Mouse (Mus musculus) heart, embryonic 10.5 days (tissue): ENCODE data around the gene Krr1. TPM values are rescaled to one million over a fixed set of nuclear protein-coding genes. Genes with fewer than 3 reads are reported as not detected.

ENCODE experiments used
- DNase-seq: peaks from one replicate; pipeline ENCODE4 v3.0.0-alpha.2; 2017; ENCODE audit warnings: low spot score
- H3K27ac ChIP-seq: fragments of 300-500 bp; sonication (generic); 2 replicates; pipeline ENCODE4 v1.5.1; 2016; ENCODE audit warnings: mild to moderate bottlenecking
- H3K27me3 ChIP-seq: fragments of 300-500 bp; sonication (generic); 2 replicates; pipeline ENCODE4 v1.6.1; 2016; ENCODE audit warnings: mild to moderate bottlenecking; ENCODE audit not compliant: poor library complexity, insufficient read depth, severe bottlenecking
- H3K36me3 ChIP-seq: fragments of 300-500 bp; sonication (generic); 2 replicates; pipeline ENCODE4 v1.6.1; 2016; ENCODE audit warnings: mild to moderate bottlenecking, moderate library complexity
- H3K4me1 ChIP-seq: fragments of 300-500 bp; sonication (generic); 2 replicates; pipeline ENCODE4 v1.6.1; 2016; ENCODE audit warnings: mild to moderate bottlenecking
- H3K4me3 ChIP-seq: fragments of 300-500 bp; sonication (generic); 2 replicates; pipeline ENCODE4 v1.5.1; 2016; ENCODE audit warnings: mild to moderate bottlenecking, moderate library complexity
- H3K9me3 ChIP-seq: fragments of 300-500 bp; sonication (generic); 2 replicates; pipeline ENCODE4 v1.6.1; 2016; ENCODE audit warnings: mild to moderate bottlenecking, moderate library complexity
- WGBS: fragments of 180-500 bp; shearing (Covaris S2); methylation state at CpG from one replicate; pipeline ENCODE4 v1.1.7; 2016; 5-methylcytosine and 5-hydroxymethylcytosine counted together
- polyA plus RNA-seq: library from polyadenylated mRNA; unstranded; fragments of >200 nt; fragmentation: Nextera tagmentation; extraction: Ambion mirVana; gene quantifications from 2 replicates; pipeline ENCODE4 v1.2.1, GENCODE M21; 2016

Gene Krr1
- polyA plus RNA-seq, 1 experiment from 2014 or later = 41.0 TPM

DNA sequence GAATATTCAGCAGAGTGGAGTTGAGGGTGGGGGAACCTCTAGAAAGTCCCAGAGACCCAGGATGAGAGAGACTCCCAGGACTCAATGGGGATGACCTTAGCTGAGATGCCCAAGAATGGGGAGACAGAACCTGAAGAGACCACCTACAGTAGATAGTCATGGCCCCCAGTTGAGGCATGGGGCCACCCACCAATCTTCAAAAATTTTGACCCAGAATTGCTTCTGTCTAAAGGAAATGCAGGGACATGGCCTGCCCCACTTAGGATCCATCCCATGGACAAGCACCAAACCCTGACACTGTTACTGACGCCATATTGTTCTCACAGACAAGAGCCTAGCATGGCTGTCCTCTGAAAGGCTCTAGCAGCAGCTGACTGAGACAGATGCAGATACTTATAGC, 24.4 kb upstream of the Krr1 start:
- no peak for DNase-seq
- H3K27ac ChIP-seq = no peak overlapping the region
- WGBS = 93% methylated on average over 1 of the region's 1 CpGs
- H3K4me1 ChIP-seq = no peaks in the 10 kb centered on the region
- no peak overlapping the region for H3K4me3 ChIP-seq
- H3K27me3 ChIP-seq = no peaks in the 10 kb centered on the region
- H3K36me3 ChIP-seq = no peaks in the 10 kb centered on the region
- H3K9me3 ChIP-seq = no peaks in the 10 kb centered on the region

DNA sequence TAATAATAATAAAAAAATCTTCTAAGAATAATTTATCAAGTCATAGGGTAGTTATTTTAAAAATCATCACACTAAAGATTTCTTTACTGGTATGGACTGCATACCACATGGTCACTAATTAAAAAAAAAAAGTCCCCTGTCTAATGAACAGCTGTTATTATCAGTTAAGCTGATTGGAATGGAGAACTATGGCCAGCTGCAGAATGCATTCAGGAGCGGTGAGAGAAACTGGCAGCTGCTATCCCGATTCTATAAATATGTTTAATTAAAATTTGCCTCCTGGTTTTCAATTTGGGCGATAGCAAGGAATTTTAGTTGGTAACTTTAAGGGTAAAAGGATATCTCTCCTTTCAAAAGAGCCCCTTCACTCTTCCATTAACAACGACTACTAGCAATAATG, 23.5 kb upstream of the Krr1 start:
- Histone ChIP-seq H3K9me3 (no peaks in the 10 kb centered on the region), H3K27ac (no peak overlapping the region), H3K4me3 (no peak overlapping the region), H3K27me3 (no peaks in the 10 kb centered on the region), H3K36me3 (no peaks in the 10 kb centered on the region), H3K4me1 (no peaks in the 10 kb centered on the region)
- DNase-seq = no peak
- 70% methylated on average over 4 of the region's 4 CpGs for WGBS

DNA sequence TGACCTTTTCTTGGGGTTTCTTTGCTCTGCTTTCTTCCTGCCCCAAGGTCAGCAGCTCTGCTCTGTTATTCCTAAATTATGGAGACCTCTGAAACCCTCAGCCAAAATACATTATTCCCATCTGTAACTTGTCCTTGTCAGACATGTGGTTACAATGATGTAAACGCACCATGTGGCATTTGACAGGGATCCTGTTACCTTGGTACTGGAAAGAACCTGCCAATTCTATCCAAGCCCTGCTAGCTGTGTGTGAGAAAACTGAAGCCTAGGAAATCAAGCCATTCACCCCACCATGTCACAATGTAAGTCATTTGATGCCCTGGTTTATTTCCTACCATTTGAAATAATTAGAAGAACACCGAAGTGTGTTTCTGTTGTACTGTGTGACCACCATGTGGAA, 16.6 kb upstream of the Krr1 start:
- Histone ChIP-seq H3K4me1 (peaks cover 6% of the 10 kb centered on the region), H3K36me3 (no peaks in the 10 kb centered on the region), H3K27ac (no peak overlapping the region), H3K27me3 (no peaks in the 10 kb centered on the region), H3K4me3 (no peak overlapping the region), H3K9me3 (no peaks in the 10 kb centered on the region)
- DNase-seq = peak; percentile 24
- 84% methylated on average over 2 of the region's 2 CpGs for WGBS

DNA sequence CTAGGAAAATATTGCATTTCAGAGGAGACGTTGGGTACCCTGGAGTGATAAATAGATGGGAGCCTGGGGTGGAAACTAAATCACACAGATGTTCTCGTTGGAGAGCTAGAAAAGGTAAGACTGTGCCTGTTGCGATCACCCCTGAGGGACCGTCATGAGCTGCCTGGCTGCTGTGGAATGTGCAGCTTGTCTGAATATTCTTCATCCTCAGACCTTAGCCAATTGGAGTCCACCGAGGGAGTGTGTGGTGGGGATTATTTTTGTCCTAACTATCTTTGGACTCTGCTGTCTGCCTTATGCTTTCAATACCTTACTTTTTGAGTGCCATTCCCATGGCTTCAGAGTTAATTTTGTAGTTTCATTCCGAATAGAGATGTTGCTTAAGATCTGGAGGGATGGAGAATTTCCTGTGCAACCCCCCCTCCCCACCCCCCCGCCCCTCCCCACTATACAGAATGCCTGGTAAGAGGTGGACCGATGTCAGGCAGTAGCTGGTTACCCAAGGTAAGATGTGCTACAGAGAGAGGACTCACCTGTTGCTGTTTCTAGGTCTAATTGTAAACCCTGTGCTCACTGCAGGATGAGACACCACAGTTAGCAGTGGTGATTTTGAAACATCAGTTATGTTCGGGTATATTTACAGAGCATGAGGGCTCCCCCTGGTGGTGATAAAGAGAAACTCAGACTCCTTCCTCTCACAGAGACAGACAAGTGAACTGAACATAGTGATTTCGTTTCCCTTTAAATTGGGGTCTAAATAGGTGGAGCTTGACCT, 15.0 kb upstream of the Krr1 start:
- H3K36me3 ChIP-seq = no peaks in the 10 kb centered on the region
- DNase-seq = no peak
- H3K4me3 ChIP-seq = no peak overlapping the region
- peaks cover 6% of the 10 kb centered on the region for H3K4me1 ChIP-seq
- 51% methylated on average over 10 of the region's 10 CpGs for WGBS
- H3K9me3 ChIP-seq = no peaks in the 10 kb centered on the region
- 0 out of 2 replicates have a peak overlapping the region, but pooled peaks have one; percentile 47 for H3K27ac ChIP-seq
- H3K27me3 ChIP-seq = no peaks in the 10 kb centered on the region

DNA sequence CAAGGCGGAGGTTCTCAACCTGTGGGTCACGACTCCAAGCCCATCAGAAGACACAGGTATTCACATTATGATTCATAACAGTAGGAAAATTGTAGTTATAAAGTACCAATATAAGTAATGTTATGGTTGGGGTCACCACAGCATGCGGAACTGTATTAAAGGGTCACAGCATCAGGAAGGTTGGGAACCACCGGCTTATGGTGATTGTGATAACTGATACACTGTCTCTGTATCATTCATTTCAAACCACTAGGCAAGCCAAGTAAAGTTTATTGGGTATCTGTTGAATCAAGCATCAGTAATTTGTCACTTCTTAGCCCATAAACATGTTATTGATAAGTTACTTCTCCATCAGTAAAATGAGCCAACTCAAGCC, 14.4 kb upstream of the Krr1 start:
- DNase-seq = no peak
- Histone ChIP-seq H3K4me3 (no peak overlapping the region), H3K9me3 (no peaks in the 10 kb centered on the region), H3K4me1 (peaks cover 6% of the 10 kb centered on the region), H3K27me3 (no peaks in the 10 kb centered on the region), H3K27ac (no peak overlapping the region), H3K36me3 (no peaks in the 10 kb centered on the region)
- WGBS = 36% methylated on average over 4 of the region's 4 CpGs

DNA sequence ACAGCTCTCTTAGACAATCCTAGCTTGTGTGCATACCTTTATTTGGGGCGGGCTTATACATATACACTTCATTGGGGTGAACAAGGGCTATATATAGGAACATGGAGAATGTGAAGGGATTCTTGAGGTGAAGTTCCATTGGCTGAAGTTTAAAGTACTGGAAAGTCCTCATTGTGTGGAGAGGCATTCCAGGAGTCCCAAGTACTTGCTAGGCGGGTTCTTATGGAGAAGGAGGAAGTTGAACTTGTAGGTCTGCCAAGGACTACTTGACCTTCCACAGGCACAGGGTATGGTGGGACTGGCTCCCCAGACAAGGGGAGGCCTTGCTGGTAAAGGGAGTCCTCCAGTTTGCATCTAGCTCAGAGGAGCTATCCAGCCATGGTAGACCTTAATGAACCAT, 13.1 kb upstream of the Krr1 start:
- no peaks in the 10 kb centered on the region for H3K9me3 ChIP-seq
- no peak overlapping the region for H3K4me3 ChIP-seq
- peaks cover 6% of the 10 kb centered on the region for H3K4me1 ChIP-seq
- DNase-seq = no peak
- H3K36me3 ChIP-seq = no peaks in the 10 kb centered on the region
- no peaks in the 10 kb centered on the region for H3K27me3 ChIP-seq
- WGBS = 64% methylated on average over 2 of the region's 2 CpGs
- H3K27ac ChIP-seq = no peak overlapping the region

DNA sequence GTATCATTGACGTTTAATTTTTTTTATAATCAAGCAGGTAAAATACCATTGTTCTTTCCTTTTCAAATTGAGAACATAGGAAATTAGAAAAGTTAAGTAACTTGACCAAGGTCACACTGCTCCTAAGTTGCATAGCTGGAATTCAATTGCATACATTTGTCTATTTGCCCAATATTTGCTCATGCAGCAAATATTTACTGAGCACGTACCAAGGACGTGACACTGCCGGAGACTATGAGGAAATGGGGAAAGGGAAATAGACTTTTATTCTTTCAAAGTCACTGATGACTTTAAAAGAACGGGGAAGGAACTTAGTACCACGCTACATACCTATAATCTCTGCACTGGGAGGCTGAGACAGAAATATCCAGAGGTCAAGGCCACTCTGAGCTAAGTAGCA, 12.0 kb upstream of the Krr1 start:
- WGBS = 86% methylated on average over 6 of the region's 6 CpGs

DNA sequence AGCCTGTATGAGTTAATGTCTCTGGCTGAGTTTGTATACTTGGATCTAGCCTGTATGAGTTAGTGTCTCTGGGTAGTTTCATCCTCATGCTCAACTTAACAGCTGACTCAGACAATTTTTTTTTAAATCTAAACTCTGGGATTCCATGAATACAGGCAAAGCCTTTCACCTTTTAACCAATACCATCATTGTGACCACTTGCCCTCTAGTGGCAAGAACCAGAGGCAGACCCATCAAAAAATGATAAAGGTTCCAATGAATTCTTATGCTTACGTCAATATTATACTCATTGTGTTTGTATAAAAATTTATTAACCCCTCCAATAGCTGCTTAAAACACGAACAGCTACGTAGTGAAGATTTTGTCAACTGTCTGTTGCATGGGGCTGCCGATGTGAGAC, 6.1 kb upstream of the Krr1 start:
- DNase-seq = no peak
- Histone ChIP-seq H3K4me1 (no peaks in the 10 kb centered on the region), H3K27ac (no peak overlapping the region), H3K4me3 (no peak overlapping the region), H3K27me3 (no peaks in the 10 kb centered on the region), H3K36me3 (no peaks in the 10 kb centered on the region), H3K9me3 (no peaks in the 10 kb centered on the region)
- 54% methylated on average over 4 of the region's 4 CpGs for WGBS

More for the DNA sequence above, 12.0 kb upstream of the Krr1 start:
- H3K36me3 ChIP-seq = no peaks in the 10 kb centered on the region
- H3K4me3 ChIP-seq = no peak overlapping the region
- no peaks in the 10 kb centered on the region for H3K27me3 ChIP-seq
- DNase-seq = no peak
- no peak overlapping the region for H3K27ac ChIP-seq
- peaks cover 6% of the 10 kb centered on the region for H3K4me1 ChIP-seq
- H3K9me3 ChIP-seq = no peaks in the 10 kb centered on the region

DNA sequence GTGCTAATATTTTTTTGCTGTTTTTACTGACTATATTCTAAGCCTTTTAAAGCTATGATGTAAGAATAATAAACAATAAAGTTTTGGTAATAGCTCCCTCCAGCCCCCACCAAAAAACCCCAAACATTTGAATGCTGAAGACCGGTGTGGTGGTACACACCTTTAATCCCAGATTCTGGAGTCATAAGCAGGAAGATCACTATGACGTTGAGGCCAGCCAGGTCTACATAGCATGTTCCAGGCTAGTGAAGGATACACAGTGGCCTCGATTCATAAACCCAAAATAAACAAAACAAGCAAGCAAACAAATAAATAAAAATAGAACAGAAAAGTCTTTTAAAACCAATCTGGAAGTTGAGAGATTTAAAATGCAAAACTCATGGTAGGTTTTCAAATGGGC, 535 bp upstream of the Krr1 start:
- H3K4me3 ChIP-seq = peak overlapping the region; percentile 84; the same call in 1 of the 2 replicates
- 81% methylated on average over 3 of the region's 3 CpGs for WGBS
- H3K27ac ChIP-seq = no peak overlapping the region
- H3K36me3 ChIP-seq = peaks cover 12% of the 10 kb centered on the region
- H3K27me3 ChIP-seq = no peaks in the 10 kb centered on the region
- DNase-seq = no peak
- peaks cover 5% of the 10 kb centered on the region for H3K4me1 ChIP-seq
- no peaks in the 10 kb centered on the region for H3K9me3 ChIP-seq

DNA sequence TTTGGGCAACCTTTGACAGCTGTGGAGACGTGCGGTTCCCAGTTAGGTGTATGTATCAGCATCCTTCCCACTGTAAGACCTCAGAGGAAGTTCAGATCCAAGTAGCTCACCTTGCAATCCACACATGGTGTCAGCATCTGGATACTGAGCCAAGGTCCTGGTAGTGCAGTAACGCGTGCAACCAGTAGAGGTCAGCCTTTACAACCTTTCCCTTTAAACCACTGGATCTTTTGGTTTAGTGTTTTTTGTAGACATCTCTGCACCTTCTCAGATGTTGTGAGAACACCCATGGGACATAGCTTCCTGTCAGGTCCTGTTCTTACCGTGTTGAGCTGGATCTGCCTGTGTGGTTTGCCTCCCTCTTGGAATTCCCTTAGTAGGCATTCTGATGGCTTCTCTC, 5.1 kb downstream of the Krr1 start:
- peaks cover 5% of the 10 kb centered on the region for H3K4me1 ChIP-seq
- no peaks in the 10 kb centered on the region for H3K27me3 ChIP-seq
- WGBS = 41% methylated on average over 5 of the region's 5 CpGs
- H3K27ac ChIP-seq = no peak overlapping the region
- H3K4me3 ChIP-seq = no peak overlapping the region
- H3K36me3 ChIP-seq = peaks cover 57% of the 10 kb centered on the region
- H3K9me3 ChIP-seq = no peaks in the 10 kb centered on the region
- no peak for DNase-seq

DNA sequence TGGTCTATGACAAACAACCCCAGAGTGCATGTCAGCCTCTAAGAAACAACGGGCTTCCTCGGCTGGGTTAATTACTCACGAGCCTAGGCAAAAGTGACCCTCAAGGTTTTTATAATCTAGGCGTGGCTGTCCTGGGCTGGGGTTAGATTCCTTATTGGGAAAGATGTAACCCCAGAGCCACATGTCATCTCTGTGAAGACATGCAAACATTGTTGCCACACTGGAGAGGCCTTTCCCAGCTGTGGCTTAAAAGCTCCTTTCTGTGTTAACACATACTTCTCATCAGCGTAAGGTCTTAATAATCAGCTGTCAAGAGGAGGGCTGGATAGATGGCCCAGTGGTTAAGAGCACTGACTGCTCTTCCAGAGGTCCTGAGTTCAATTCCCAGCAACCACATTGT, 10.6 kb downstream of the Krr1 start:
- no peak overlapping the region for H3K27ac ChIP-seq
- H3K4me1 ChIP-seq = no peaks in the 10 kb centered on the region
- no peak overlapping the region for H3K4me3 ChIP-seq
- WGBS = 87% methylated on average over 5 of the region's 5 CpGs
- DNase-seq = no peak
- H3K27me3 ChIP-seq = no peaks in the 10 kb centered on the region
- H3K36me3 ChIP-seq = peaks cover 89% of the 10 kb centered on the region
- H3K9me3 ChIP-seq = no peaks in the 10 kb centered on the region

DNA sequence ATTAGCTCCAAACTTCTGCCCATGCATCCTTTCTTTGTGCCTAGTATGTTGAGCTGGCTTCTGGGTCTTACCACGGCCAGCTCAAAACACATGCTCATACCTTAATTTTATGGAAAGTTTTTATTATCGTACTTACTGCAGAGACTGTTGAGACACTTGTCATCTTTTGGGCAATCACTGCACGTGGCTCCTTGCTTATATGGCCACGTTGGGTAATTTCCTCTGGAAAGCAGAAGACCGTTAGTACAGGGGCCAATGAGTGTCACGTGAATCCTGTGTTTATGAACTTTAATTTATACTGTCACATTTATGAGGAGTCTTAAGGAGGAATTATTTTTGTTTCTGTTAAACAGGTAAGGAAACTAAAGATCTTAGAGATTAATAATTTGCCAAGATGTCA, 14.0 kb downstream of the Krr1 start:
- 91% methylated on average over 6 of the region's 6 CpGs for WGBS

DNA sequence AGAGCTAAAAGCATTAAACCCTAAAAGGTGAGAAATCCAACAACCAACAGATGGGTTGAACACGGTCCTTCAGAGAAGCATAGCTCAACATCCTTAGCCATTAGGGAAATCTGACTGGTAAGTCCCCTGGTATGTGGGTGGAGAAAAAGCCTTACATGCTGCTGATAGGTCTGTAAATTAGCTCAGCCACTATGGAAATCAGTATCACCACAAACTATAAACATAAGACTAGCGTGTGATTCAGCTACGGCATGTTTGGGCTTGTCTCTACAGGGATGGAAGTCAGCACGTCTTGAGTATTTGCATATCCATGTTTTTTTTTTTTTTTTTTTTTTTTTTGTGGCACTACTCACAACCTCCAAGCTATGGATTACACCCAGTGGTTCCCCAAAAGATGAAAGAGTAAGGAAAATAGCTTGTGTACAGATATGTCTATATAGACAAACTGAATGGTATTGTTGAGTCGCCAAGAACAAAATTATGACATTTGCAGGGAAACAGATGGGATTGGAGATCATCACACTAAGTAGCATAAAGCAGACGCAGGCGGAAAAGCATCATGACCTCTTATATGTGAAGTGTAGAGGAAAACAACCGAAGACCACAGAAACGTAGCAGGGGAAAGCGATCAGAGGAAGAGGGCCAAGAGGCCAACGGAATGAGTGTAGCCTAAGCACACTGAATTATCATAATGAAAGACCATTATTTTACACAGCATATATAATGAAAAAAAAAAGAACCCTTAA, 23.5 kb downstream of the Krr1 start:
- no peaks in the 10 kb centered on the region for H3K9me3 ChIP-seq
- WGBS = 88% methylated on average over 11 of the region's 11 CpGs
- no peak overlapping the region for H3K27ac ChIP-seq
- 0 out of 2 replicates have a peak, but pooled peaks cover 3% of the 10 kb centered on the region for H3K4me1 ChIP-seq
- no peaks in the 10 kb centered on the region for H3K27me3 ChIP-seq
- H3K4me3 ChIP-seq = no peak overlapping the region
- DNase-seq = no peak
- no peaks in the 10 kb centered on the region for H3K36me3 ChIP-seq

More for the DNA sequence above, 14.0 kb downstream of the Krr1 start:
- Histone ChIP-seq H3K4me1 (no peaks in the 10 kb centered on the region), H3K27ac (no peak overlapping the region), H3K36me3 (peaks cover 59% of the 10 kb centered on the region), H3K27me3 (no peaks in the 10 kb centered on the region), H3K4me3 (no peak overlapping the region), H3K9me3 (no peaks in the 10 kb centered on the region)
- no peak for DNase-seq
